Mouse (Mus musculus) thymus, postnatal 14 days (tissue): Measurements from ENCODE around the gene Umps.

Experiments used
- DNase-seq: peaks from one replicate; pipeline ENCODE4 v3.0.0; 2021

Gene Umps

GRCm38 (mm10) chr16:33966538-33967282 lies at the start of gene Umps:
Gene Umps, minus strand, starts transcription at chr16:33967038.
- DNase-seq: peak; percentile 94

GRCm38 (mm10) chr16:34011991-34012845 lies 45.4 kb upstream of the Umps start:
- no peak for DNase-seq

GRCm38 (mm10) chr16:34009567-34009966 lies 42.7 kb upstream of the Umps start:
- no peak for DNase-seq

GRCm38 (mm10) chr16:34005986-34006385 lies 39.1 kb upstream of the Umps start:
- no peak for DNase-seq

GRCm38 (mm10) chr16:34004128-34004578 lies 37.3 kb upstream of the Umps start:
- DNase-seq: no peak

GRCm38 (mm10) chr16:34003566-34004127 lies 36.8 kb upstream of the Umps start:
- DNase-seq: no peak

GRCm38 (mm10) chr16:34000715-34001114 lies 33.9 kb upstream of the Umps start:
- DNase-seq: no peak

- DNase-seq: peak; percentile 43
Observed at GRCm38 (mm10) chr16:33999388-33999787, 32.5 kb upstream of the Umps start.

- no peak for DNase-seq
Observed at GRCm38 (mm10) chr16:33998011-33998410, 31.2 kb upstream of the Umps start.

GRCm38 (mm10) chr16:33996030-33996429 lies 29.2 kb upstream of the Umps start:
- peak; percentile 73 for DNase-seq

GRCm38 (mm10) chr16:33995496-33995895 lies 28.7 kb upstream of the Umps start:
- DNase-seq: no peak

GRCm38 (mm10) chr16:33994321-33994720 lies 27.5 kb upstream of the Umps start:
- DNase-seq: no peak

GRCm38 (mm10) chr16:33990712-33991111 lies 23.9 kb upstream of the Umps start:
- no peak for DNase-seq

- no peak for DNase-seq
Observed at GRCm38 (mm10) chr16:33989106-33989505, 22.3 kb upstream of the Umps start.

GRCm38 (mm10) chr16:33988358-33989012 lies 21.6 kb upstream of the Umps start:
- peak; percentile 72 for DNase-seq

GRCm38 (mm10) chr16:33986993-33987392 lies 20.2 kb upstream of the Umps start:
- DNase-seq: no peak

GRCm38 (mm10) chr16:33985372-33985771 lies 18.5 kb upstream of the Umps start:
- DNase-seq: no peak

- DNase-seq: no peak
Observed at GRCm38 (mm10) chr16:33983712-33984111, 16.9 kb upstream of the Umps start.

GRCm38 (mm10) chr16:33979855-33980254 lies 13.0 kb upstream of the Umps start:
- DNase-seq: no peak

- DNase-seq: no peak
Observed at GRCm38 (mm10) chr16:33967283-33967640, 424 bp upstream of the Umps start.

- DNase-seq: peak; percentile 14
Observed at GRCm38 (mm10) chr16:33965878-33966537, 830 bp downstream of the Umps start.

GRCm38 (mm10) chr16:33963509-33963908 lies 3.3 kb downstream of the Umps start:
- no peak for DNase-seq

GRCm38 (mm10) chr16:33954793-33955192 lies 12.0 kb downstream of the Umps start:
- no peak for DNase-seq
